Mouse (Mus musculus) limb, embryonic 12.5 days (tissue): Measurements from ENCODE around the gene Gm37240. TPM values are rescaled to one million over a fixed set of nuclear protein-coding genes. Genes with fewer than 3 reads are reported as not detected.

ENCODE experiments used
- ATAC-seq: fragments of 200-750 bp; cut with Nextera tagmentation; 2 replicates; pipeline ENCODE4 v1.8.0; 2017; ENCODE audit warnings: low read depth, moderate TSS enrichment; ENCODE audit not compliant: insufficient number of reproducible peaks, insufficient read depth, low FRiP score, low TSS enrichment
- H3K27ac ChIP-seq: fragments of 300-500 bp; sonication (generic); 2 replicates; pipeline ENCODE4 v1.5.1; 2016; ENCODE audit warnings: mild to moderate bottlenecking, moderate library complexity
- H3K27me3 ChIP-seq: fragments of 300-500 bp; sonication (generic); 2 replicates; pipeline ENCODE4 v1.6.1; 2016; ENCODE audit warnings: mild to moderate bottlenecking, moderate library complexity
- H3K36me3 ChIP-seq: fragments of 300-500 bp; sonication (generic); 2 replicates; pipeline ENCODE4 v1.6.1; 2016; ENCODE audit warnings: mild to moderate bottlenecking, moderate library complexity
- H3K4me1 ChIP-seq: fragments of 300-500 bp; sonication (generic); replicated peaks from 2 replicates; pipeline ENCODE4 v1.6.1; 2016
- H3K4me2 ChIP-seq: fragments of 300-500 bp; sonication (generic); 2 replicates; pipeline ENCODE4 v1.6.1; 2016; ENCODE audit warnings: mild to moderate bottlenecking, moderate library complexity
- H3K4me3 ChIP-seq: fragments of 300-500 bp; sonication (generic); replicated peaks from 2 replicates; pipeline ENCODE4 v1.5.1; 2016; ENCODE audit warnings: mild to moderate bottlenecking
- H3K9ac ChIP-seq: fragments of 300-500 bp; sonication (generic); replicated peaks from 2 replicates; pipeline ENCODE4 v1.6.1; 2016; ENCODE audit warnings: mild to moderate bottlenecking, moderate library complexity
- H3K9me3 ChIP-seq: fragments of 300-500 bp; sonication (generic); 2 replicates; pipeline ENCODE4 v1.6.1; 2016; ENCODE audit warnings: mild to moderate bottlenecking, moderate library complexity
- WGBS: fragments of 180-500 bp; shearing (Covaris S2); methylation state at CpG from one replicate; pipeline ENCODE4 v1.1.7; 2016; 5-methylcytosine and 5-hydroxymethylcytosine counted together
- polyA plus RNA-seq: library from polyadenylated mRNA; unstranded; fragments of >200 nt; fragmentation: Nextera tagmentation; extraction: Ambion mirVana; gene quantifications from 2 replicates; pipeline ENCODE4 v1.2.1, GENCODE M21; 2016

The Gm37240 gene
- polyA plus RNA-seq, 1 experiment from 2014 or later, result 3.4 TPM

DNA sequence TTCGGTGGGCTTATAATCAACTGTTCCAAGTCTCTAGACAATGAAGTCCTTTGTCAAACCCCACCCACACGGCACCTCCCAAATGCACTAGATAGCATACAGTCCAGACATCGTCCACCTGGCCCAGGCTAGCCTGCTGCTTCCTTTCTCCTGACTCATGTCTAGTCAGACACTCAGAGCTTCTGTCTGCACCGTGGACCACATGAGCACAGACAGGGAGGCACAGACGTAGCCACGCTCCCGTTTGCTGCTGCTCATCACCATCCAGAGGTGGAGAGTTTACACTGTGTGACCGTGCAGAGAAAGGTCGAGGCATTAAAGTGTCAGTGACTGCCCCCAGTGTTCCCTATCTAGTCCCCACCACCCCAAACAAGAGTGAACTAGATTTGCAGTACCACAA lies 1191.9 kb downstream of the Gm37240 start:
- Histone ChIP-seq H3K4me2 (no peak overlapping the region), H3K4me1 (peaks cover 9% of the 10 kb centered on the region), H3K36me3 (no peaks in the 10 kb centered on the region), H3K9ac (no peak overlapping the region), H3K4me3 (no peak overlapping the region), H3K27me3 (no peaks in the 10 kb centered on the region; the same call in 1 of the 2 replicates), H3K27ac (no peak overlapping the region), H3K9me3 (no peaks in the 10 kb centered on the region)
- WGBS, result 71% methylated on average over 9 of the region's 9 CpGs
- ATAC-seq, result no peak

DNA sequence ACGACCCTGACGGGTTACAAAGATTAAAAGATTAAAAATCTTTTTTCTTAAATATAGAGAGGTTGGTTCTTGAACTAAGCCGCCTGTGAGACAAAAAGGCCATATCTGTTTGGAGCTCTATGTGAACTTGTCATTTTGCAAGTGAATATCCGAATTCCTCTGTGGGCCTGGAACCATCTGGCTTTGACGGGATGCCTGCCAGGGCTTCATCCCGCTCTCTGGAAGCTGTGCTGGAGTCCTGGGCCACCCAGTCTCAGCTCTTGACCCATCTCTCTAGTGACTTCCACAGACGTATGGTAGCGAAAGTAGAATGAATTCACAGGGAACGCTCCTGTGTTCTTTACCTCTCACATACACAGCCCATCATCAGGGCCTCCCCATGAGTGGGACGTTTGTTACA lies 1193.4 kb downstream of the Gm37240 start:
- ATAC-seq, result no peak
- WGBS, result 78% methylated on average over 10 of the region's 10 CpGs

GRCm38 (mm10) chr3:84692647-84693199 lies 1194.6 kb downstream of the Gm37240 start:
- Histone ChIP-seq H3K27ac (no peak overlapping the region), H3K4me3 (no peak overlapping the region), H3K36me3 (no peaks in the 10 kb centered on the region), H3K27me3 (no peaks in the 10 kb centered on the region; the same call in 1 of the 2 replicates), H3K4me1 (peaks cover 9% of the 10 kb centered on the region), H3K9me3 (no peaks in the 10 kb centered on the region), H3K9ac (no peak overlapping the region), H3K4me2 (no peak overlapping the region)
- ATAC-seq, result no peak
- WGBS, result 64% methylated on average over 4 of the region's 4 CpGs

More for the DNA sequence above, 1193.4 kb downstream of the Gm37240 start:
- Histone ChIP-seq H3K4me1 (peaks cover 9% of the 10 kb centered on the region), H3K9ac (no peak overlapping the region), H3K9me3 (no peaks in the 10 kb centered on the region), H3K36me3 (no peaks in the 10 kb centered on the region), H3K27ac (no peak overlapping the region), H3K4me3 (no peak overlapping the region), H3K4me2 (no peak overlapping the region), H3K27me3 (no peaks in the 10 kb centered on the region; the same call in 1 of the 2 replicates)

- 0 out of 2 replicates have a peak, but pooled peaks cover 3% of the 10 kb centered on the region for H3K4me1 ChIP-seq
- H3K9me3 ChIP-seq, result no peaks in the 10 kb centered on the region
- no peak overlapping the region for H3K9ac ChIP-seq
- no peak for ATAC-seq
- H3K36me3 ChIP-seq, result no peaks in the 10 kb centered on the region
- H3K27me3 ChIP-seq, result no peaks in the 10 kb centered on the region; the same call in 1 of the 2 replicates
- H3K4me2 ChIP-seq, result no peak overlapping the region
- H3K27ac ChIP-seq, result no peak overlapping the region
- WGBS, result 83% methylated on average over 7 of the region's 7 CpGs
- H3K4me3 ChIP-seq, result no peak overlapping the region
These were observed 1197.1 kb downstream of the Gm37240 start for GRCm38 (mm10) chr3:84690091-84690771.

DNA sequence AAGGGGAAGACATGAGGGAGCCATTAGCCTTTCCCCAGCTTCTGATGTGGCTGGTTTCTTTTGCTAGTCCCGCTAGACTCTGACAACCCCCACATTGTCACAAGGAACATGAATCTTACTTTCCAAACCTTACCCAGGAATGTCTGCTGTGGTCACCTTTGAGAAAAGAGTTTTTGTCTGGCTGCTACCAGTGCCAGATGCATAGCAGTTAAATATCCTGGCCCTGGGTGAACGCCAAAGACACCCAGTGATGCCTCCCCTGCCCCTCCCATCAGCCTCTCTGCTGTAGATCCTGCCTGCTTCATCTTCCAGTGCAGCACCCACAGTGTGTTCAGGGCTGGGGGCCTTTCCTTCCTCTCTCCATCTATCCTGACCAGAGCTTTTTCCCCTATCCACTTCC lies 1197.7 kb downstream of the Gm37240 start:
- H3K9ac ChIP-seq, result no peak overlapping the region
- H3K27me3 ChIP-seq, result no peaks in the 10 kb centered on the region; the same call in 1 of the 2 replicates
- H3K4me1 ChIP-seq, result 0 out of 2 replicates have a peak, but pooled peaks cover 3% of the 10 kb centered on the region
- no peaks in the 10 kb centered on the region for H3K36me3 ChIP-seq
- H3K4me2 ChIP-seq, result no peak overlapping the region
- H3K27ac ChIP-seq, result no peak overlapping the region
- H3K4me3 ChIP-seq, result no peak overlapping the region
- WGBS, result 72% methylated on average over 2 of the region's 2 CpGs
- H3K9me3 ChIP-seq, result no peaks in the 10 kb centered on the region
- no peak for ATAC-seq

GRCm38 (mm10) chr3:84688176-84688575 lies 1199.1 kb downstream of the Gm37240 start:
- Histone ChIP-seq H3K27ac (no peak overlapping the region), H3K4me2 (no peak overlapping the region), H3K9ac (no peak overlapping the region), H3K4me3 (no peak overlapping the region), H3K36me3 (no peaks in the 10 kb centered on the region), H3K4me1 (0 out of 2 replicates have a peak, but pooled peaks cover 3% of the 10 kb centered on the region), H3K9me3 (no peaks in the 10 kb centered on the region), H3K27me3 (no peaks in the 10 kb centered on the region; the same call in 1 of the 2 replicates)
- WGBS, result 76% methylated on average over 5 of the region's 5 CpGs
- no peak for ATAC-seq

GRCm38 (mm10) chr3:84687488-84687846 lies 1199.9 kb downstream of the Gm37240 start:
- no peaks in the 10 kb centered on the region for H3K9me3 ChIP-seq
- H3K4me2 ChIP-seq, result no peak overlapping the region
- WGBS, result 65% methylated on average over 2 of the region's 2 CpGs
- ATAC-seq, result no peak
- no peak overlapping the region for H3K27ac ChIP-seq
- H3K4me3 ChIP-seq, result no peak overlapping the region
- 0 out of 2 replicates have a peak overlapping the region, but pooled peaks have one; percentile 18 for H3K9ac ChIP-seq
- H3K4me1 ChIP-seq, result 0 out of 2 replicates have a peak, but pooled peaks cover 3% of the 10 kb centered on the region
- no peaks in the 10 kb centered on the region for H3K36me3 ChIP-seq
- no peaks in the 10 kb centered on the region; the same call in 1 of the 2 replicates for H3K27me3 ChIP-seq

- Histone ChIP-seq H3K9me3 (no peaks in the 10 kb centered on the region), H3K4me3 (no peak overlapping the region), H3K36me3 (no peaks in the 10 kb centered on the region), H3K9ac (0 out of 2 replicates have a peak overlapping the region, but pooled peaks have one; percentile 18), H3K4me1 (0 out of 2 replicates have a peak, but pooled peaks cover 3% of the 10 kb centered on the region), H3K27ac (no peak overlapping the region), H3K27me3 (no peaks in the 10 kb centered on the region; the same call in 1 of the 2 replicates), H3K4me2 (no peak overlapping the region)
- ATAC-seq, result no peak
- 60% methylated on average over 7 of the region's 7 CpGs for WGBS
These were observed 1200.4 kb downstream of the Gm37240 start for GRCm38 (mm10) chr3:84686799-84687487.

- Histone ChIP-seq H3K9ac (no peak overlapping the region), H3K4me2 (no peak overlapping the region), H3K9me3 (no peaks in the 10 kb centered on the region), H3K27me3 (no peaks in the 10 kb centered on the region), H3K4me3 (no peak overlapping the region), H3K27ac (no peak overlapping the region), H3K4me1 (0 out of 2 replicates have a peak, but pooled peaks cover 3% of the 10 kb centered on the region), H3K36me3 (no peaks in the 10 kb centered on the region)
- 94% methylated on average over 2 of the region's 2 CpGs for WGBS
- ATAC-seq, result no peak
These were observed 1201.0 kb downstream of the Gm37240 start for GRCm38 (mm10) chr3:84686294-84686672.

- H3K4me1 ChIP-seq, result 0 out of 2 replicates have a peak, but pooled peaks cover 3% of the 10 kb centered on the region
- no peak overlapping the region for H3K4me2 ChIP-seq
- no peak overlapping the region for H3K9ac ChIP-seq
- H3K27me3 ChIP-seq, result no peaks in the 10 kb centered on the region
- H3K27ac ChIP-seq, result no peak overlapping the region
- no peak for ATAC-seq
- no peaks in the 10 kb centered on the region for H3K9me3 ChIP-seq
- H3K4me3 ChIP-seq, result no peak overlapping the region
- no peaks in the 10 kb centered on the region for H3K36me3 ChIP-seq
- WGBS, result 78% methylated on average over 8 of the region's 8 CpGs
These were observed 1201.5 kb downstream of the Gm37240 start for GRCm38 (mm10) chr3:84685662-84686293.

- 0 out of 2 replicates have a peak, but pooled peaks cover 3% of the 10 kb centered on the region for H3K4me1 ChIP-seq
- no peak overlapping the region for H3K9ac ChIP-seq
- ATAC-seq, result no peak
- H3K4me3 ChIP-seq, result no peak overlapping the region
- H3K4me2 ChIP-seq, result no peak overlapping the region
- no peaks in the 10 kb centered on the region for H3K36me3 ChIP-seq
- H3K9me3 ChIP-seq, result no peaks in the 10 kb centered on the region
- no peaks in the 10 kb centered on the region for H3K27me3 ChIP-seq
- H3K27ac ChIP-seq, result no peak overlapping the region
- WGBS, result 89% methylated on average over 6 of the region's 6 CpGs
These were observed 1203.5 kb downstream of the Gm37240 start for GRCm38 (mm10) chr3:84683788-84684187.
